Mouse (Mus musculus): ENCODE measurements around the gene Art2b. TPM values are rescaled to one million over a fixed set of nuclear protein-coding genes. Genes with fewer than 3 reads are reported as not detected.

The Art2b gene
- polyA plus RNA-seq, 1 experiment from 2014 or later, result not detected

- WGBS, result 54% methylated on average over 10 of the region's 10 CpGs
- Histone ChIP-seq H3K4me1 (peaks cover 5% of the 10 kb centered on the region; the same call in 1 of the 2 replicates), H3K9ac (no peak overlapping the region), H3K27ac (no peak overlapping the region), H3K9me3 (replicated peaks) (no peaks in the 10 kb centered on the region), H3K4me3 (no peak overlapping the region), H3K4me2 (replicated peaks) (no peak overlapping the region), H3K27me3 (no peaks in the 10 kb centered on the region), H3K36me3 (no peaks in the 10 kb centered on the region)
- ATAC-seq (ENCODE audit: low FRiP score), result no peak
These were observed 50.3 kb downstream of the Art2b start for GRCm38 (mm10) chr7:101535102-101535501.

DNA sequence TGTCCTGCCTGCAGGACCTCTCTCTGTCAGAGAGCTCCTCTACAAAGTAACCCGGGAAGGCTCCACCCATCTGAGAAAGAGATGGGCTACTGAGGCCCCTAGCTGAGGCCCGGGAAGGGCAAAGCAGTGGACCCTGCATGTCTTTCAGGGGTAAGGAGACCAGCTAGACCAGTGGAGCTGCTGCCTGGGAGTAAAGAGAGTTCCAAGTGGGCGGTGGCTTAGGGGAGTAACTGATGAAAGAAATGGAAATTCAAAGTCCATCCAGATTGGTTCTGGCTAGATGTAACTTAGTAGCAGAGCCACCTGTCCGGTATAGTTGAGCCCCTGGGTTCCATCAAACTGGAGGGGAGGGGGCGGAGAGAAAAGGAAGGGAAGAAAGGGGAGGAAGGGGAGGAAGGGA is 51.0 kb downstream of the Art2b start:
- no peaks in the 10 kb centered on the region for H3K27me3 ChIP-seq
- ATAC-seq (ENCODE audit: low FRiP score), result no peak
- WGBS, result 26% methylated on average over 5 of the region's 5 CpGs
- no peak overlapping the region for H3K4me2 ChIP-seq (replicated peaks)
- no peak overlapping the region for H3K27ac ChIP-seq
- no peak overlapping the region for H3K4me3 ChIP-seq
- H3K4me1 ChIP-seq, result peaks cover 5% of the 10 kb centered on the region; the same call in 1 of the 2 replicates
- H3K9me3 ChIP-seq (replicated peaks), result no peaks in the 10 kb centered on the region
- no peaks in the 10 kb centered on the region for H3K36me3 ChIP-seq
- H3K9ac ChIP-seq, result no peak overlapping the region

Other genes starting within 250 kb of the Art2b start
- gene Arap1, start 237.5 kb downstream of the Art2b start, polyA plus RNA-seq (2016; fragmentation: Nextera tagmentation; extraction: Ambion mirVana), result 17.2 and 26.9 TPM in 2 replicates
- gene Gm45837, start 174.7 kb downstream of the Art2b start, polyA plus RNA-seq (2016; fragmentation: Nextera tagmentation; extraction: Ambion mirVana), result not detected in 2 replicates
- gene Pde2a, start 163.9 kb downstream of the Art2b start, polyA plus RNA-seq (2016; fragmentation: Nextera tagmentation; extraction: Ambion mirVana), result 26.9 and 27.4 TPM in 2 replicates
- 37.8 and 38.4 TPM in 2 replicates for gene Clpb, start 78.0 kb upstream of the Art2b start, polyA plus RNA-seq (2016; fragmentation: Nextera tagmentation; extraction: Ambion mirVana)
- gene Phox2a, start 232.7 kb upstream of the Art2b start, polyA plus RNA-seq (2016; fragmentation: Nextera tagmentation; extraction: Ambion mirVana), result 3.8 and 4.4 TPM in 2 replicates

All from hindbrain, embryonic 12.5 days (tissue).